Mouse (Mus musculus) kidney, postnatal 0 days (tissue): ENCODE measurements around the gene Prss22. TPM values are rescaled to one million over a fixed set of nuclear protein-coding genes. Genes with fewer than 3 reads are reported as not detected.
"Not testable (repeated sequence)": the region's sequence is repeated elsewhere in the genome, so short reads cannot be mapped to it uniquely, and the experiment has no call there.

ENCODE experiments used
- ATAC-seq: fragments of 200-750 bp; cut with Nextera tagmentation; replicated peaks from 2 replicates; pipeline ENCODE4 v1.8.0; 2017; ENCODE audit warnings: low read depth, moderate number of reproducible peaks, moderate TSS enrichment, moderate library complexity; ENCODE audit not compliant: low FRiP score
- DNase-seq: peaks from one replicate; pipeline ENCODE4 v3.0.0-alpha.2; 2016; ENCODE audit warnings: low spot score
- H3K27ac ChIP-seq: fragments of 300-500 bp; sonication (generic); 2 replicates; pipeline ENCODE4 v1.5.1; 2014; ENCODE audit warnings: mild to moderate bottlenecking
- H3K27me3 ChIP-seq: fragments of 300-500 bp; sonication (generic); 2 replicates; pipeline ENCODE4 v1.6.1; 2014; ENCODE audit warnings: low read length, mixed read lengths; ENCODE audit not compliant: insufficient read depth
- H3K36me3 ChIP-seq: fragments of 300-500 bp; sonication (generic); 2 replicates; pipeline ENCODE4 v1.6.1; 2014; ENCODE audit warnings: low read length, mixed read lengths; ENCODE audit not compliant: insufficient read depth
- H3K4me1 ChIP-seq: fragments of 300-500 bp; sonication (generic); replicated peaks from 2 replicates; pipeline ENCODE4 v1.6.1; 2014; ENCODE audit warnings: antibody characterized with exemption, low read length, mixed read lengths; ENCODE audit not compliant: insufficient read depth
- H3K4me2 ChIP-seq: fragments of 300-500 bp; sonication (generic); 2 replicates; pipeline ENCODE4 v1.6.1; 2014; ENCODE audit warnings: mild to moderate bottlenecking, low read length, moderate library complexity, mixed read lengths
- H3K4me3 ChIP-seq: fragments of 300-500 bp; sonication (generic); replicated peaks from 2 replicates; pipeline ENCODE4 v1.5.1; 2014; ENCODE audit warnings: low read depth, low read length
- H3K9ac ChIP-seq: fragments of 300-500 bp; sonication (generic); 2 replicates; pipeline ENCODE4 v1.6.1; 2014; ENCODE audit warnings: low read depth, low read length
- H3K9me3 ChIP-seq: fragments of 300-500 bp; sonication (generic); replicated peaks from 2 replicates; pipeline ENCODE4 v1.6.1; 2016; ENCODE audit warnings: low read length, inconsistent platforms, mixed read lengths
- CTCF ChIP-seq: IDR thresholded peaks from 2 replicates; pipeline ENCODE4 v1.5.1; 2016; ENCODE audit warnings: antibody characterized with exemption, low read depth, mild to moderate bottlenecking, moderate library complexity
- WGBS: fragments of 180-500 bp; shearing (Covaris S2); extraction: QIAGEN DNeasy Blood & Tissue Kit; methylation state at CpG from one replicate; pipeline ENCODE4 v1.1.7; 2014; 5-methylcytosine and 5-hydroxymethylcytosine counted together
- microRNA-seq: library from miRNA; unstranded; fragments of <30 nt; microRNA quantifications from one replicate; pipeline ENCODE4, GENCODE M21; 2016
- polyA plus RNA-seq: library from polyadenylated mRNA; unstranded; fragments of >200 nt; fragmentation: Nextera tagmentation; extraction: Ambion mirVana; gene quantifications from 2 replicates; pipeline ENCODE4 v1.2.1, GENCODE M21; 2015

The Prss22 gene
- polyA plus RNA-seq, 1 experiment from 2014 or later: 0.72 TPM

DNA sequence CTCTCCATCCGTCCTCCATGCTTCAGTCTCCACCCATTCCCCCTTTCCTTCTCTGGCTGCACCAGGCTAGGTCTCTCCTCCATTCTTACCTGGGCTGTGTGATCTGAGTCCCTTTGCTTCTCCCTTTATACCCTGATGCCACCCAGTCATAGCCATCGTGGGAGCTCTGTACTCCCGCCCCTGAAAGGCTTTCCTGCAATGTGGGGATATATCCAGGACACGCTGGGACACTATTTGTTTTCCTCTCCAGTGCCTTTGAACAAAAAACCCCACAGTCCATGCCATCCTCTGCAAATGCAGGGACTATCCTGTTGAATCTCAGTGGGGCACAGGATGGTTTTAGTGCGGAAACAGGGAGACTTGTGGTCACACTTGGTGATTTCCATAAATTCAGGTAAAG, 42.7 kb downstream of the Prss22 start, which contains the start of gene Sbpl:
Gene Sbpl (minus strand): TSS at position 101 of the 400 bp plus-strand sequence.
- ATAC-seq: no peak
- Histone ChIP-seq H3K9ac (no peak within 1 kb of the TSS), H3K9me3 (no peaks in the 10 kb centered on the region), H3K4me3 (no peak within 1 kb of the TSS), H3K27ac (no peak within 1 kb of the TSS), H3K4me1 (no peaks in the 10 kb centered on the region), H3K36me3 (no peaks in the 10 kb centered on the region), H3K27me3 (no peaks in the 10 kb centered on the region), H3K4me2 (no peak within 1 kb of the TSS)
- no peak for TF ChIP-seq CTCF
- 82% methylated on average over 5 of the region's 5 CpGs for WGBS
- DNase-seq: no peak

DNA sequence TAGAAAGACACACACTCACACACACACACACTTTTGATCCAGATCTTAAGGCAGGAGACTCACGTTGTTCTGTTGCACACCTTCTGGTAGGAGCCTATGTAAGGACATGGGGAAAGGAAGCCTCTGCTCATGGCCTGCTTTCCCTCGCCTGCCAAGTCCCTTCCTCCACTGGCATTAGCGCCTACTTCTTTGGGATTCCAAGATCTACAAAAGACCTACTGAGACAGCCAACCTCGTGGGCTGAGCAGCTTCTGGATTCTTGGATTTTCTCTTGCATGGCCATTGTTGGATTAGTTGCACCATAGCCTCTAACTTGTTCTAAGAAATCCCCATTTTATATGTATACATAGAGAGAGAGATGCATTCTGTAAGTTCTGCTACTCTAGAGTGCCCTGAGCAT, 47.1 kb downstream of the Prss22 start:
- not testable (repeated sequence) for ATAC-seq, H3K9ac ChIP-seq, H3K27me3 ChIP-seq, H3K4me1 ChIP-seq, DNase-seq, H3K27ac ChIP-seq, H3K4me3 ChIP-seq, H3K36me3 ChIP-seq, H3K4me2 ChIP-seq, H3K9me3 ChIP-seq
- WGBS: 70% methylated on average over 4 of the region's 4 CpGs

DNA sequence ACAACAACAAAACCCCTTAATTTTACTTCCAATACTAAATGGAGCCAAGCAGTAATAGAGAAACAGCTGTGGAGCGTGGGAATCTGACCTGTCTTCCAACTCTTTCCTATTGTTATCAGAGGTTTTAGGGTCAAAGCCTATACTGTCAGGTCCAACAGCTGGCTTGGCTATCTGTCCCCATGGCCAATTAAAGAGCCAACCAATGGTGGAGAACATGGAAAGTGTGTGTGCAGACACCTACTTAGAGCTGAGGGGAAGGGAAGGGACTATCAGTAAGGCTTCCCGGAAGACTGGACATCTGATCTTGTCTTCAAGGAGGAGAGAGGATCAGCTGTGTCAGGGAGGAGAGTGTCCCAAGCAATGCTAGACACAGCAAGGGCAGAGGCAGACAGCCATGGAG, 48.8 kb downstream of the Prss22 start:
- no peak for DNase-seq
- Histone ChIP-seq H3K36me3 (no peaks in the 10 kb centered on the region), H3K9me3 (no peaks in the 10 kb centered on the region), H3K4me3 (no peak overlapping the region), H3K4me2 (no peak overlapping the region), H3K27me3 (no peaks in the 10 kb centered on the region), H3K9ac (no peak overlapping the region), H3K27ac (no peak overlapping the region), H3K4me1 (no peaks in the 10 kb centered on the region)
- no peak for ATAC-seq
- WGBS: 78% methylated on average over 2 of the region's 2 CpGs
- TF ChIP-seq CTCF: no peak

DNA sequence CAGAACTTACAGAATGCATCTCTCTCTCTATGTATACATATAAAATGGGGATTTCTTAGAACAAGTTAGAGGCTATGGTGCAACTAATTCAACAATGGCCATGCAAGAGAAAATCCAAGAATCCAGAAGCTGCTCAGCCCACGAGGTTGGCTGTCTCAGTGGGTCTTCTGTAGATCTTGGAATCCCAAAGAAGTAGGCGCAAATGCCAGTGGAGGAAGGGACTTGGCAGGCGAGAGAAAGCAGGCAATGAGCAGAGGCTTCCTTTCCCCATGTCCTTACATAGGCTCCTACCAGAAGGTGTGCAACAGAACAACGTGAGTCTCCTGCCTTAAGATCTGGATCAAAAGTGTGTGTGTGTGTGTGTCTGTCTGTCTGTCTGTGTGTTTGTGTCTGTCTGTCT, 50.4 kb downstream of the Prss22 start:
- not testable (repeated sequence) for H3K4me2 ChIP-seq, H3K4me1 ChIP-seq, H3K9me3 ChIP-seq, H3K4me3 ChIP-seq, ATAC-seq, H3K27ac ChIP-seq, H3K27me3 ChIP-seq, DNase-seq, H3K36me3 ChIP-seq, H3K9ac ChIP-seq
- WGBS: 93% methylated on average over 4 of the region's 4 CpGs

Small RNA genes within 50 kb of the gene (microRNA-seq; reads per million reads assigned to microRNA genes)
- gene Gm27700: not detected

Other genes starting within 250 kb of the Prss22 start
- gene Flywch1, start 226.5 kb downstream of the Prss22 start, polyA plus RNA-seq: 74.6 and 74.7 TPM in 2 replicates
- 40.9 and 46.8 TPM in 2 replicates for gene Flywch2, start 212.0 kb downstream of the Prss22 start, polyA plus RNA-seq
- gene Srrm2, start 207.6 kb downstream of the Prss22 start, polyA plus RNA-seq: 304 and 321 TPM in 2 replicates
- gene Elob, start 169.0 kb downstream of the Prss22 start, polyA plus RNA-seq: 1,058 and 1,143 TPM in 2 replicates
- 0.11 TPM in 1 of 2 replicates, not detected in the other for gene Prss33, start 162.0 kb downstream of the Prss22 start, polyA plus RNA-seq
- not detected in 2 replicates for gene Prss32, start 154.2 kb downstream of the Prss22 start, polyA plus RNA-seq
- gene Prss41, start 153.9 kb downstream of the Prss22 start, polyA plus RNA-seq: 2.8 and 3.1 TPM in 2 replicates
- gene Prss21, start 130.0 kb downstream of the Prss22 start, polyA plus RNA-seq: not detected in 2 replicates
- gene Dcpp1, start 117.2 kb downstream of the Prss22 start, polyA plus RNA-seq: not detected in 2 replicates
- gene Dcpp2, start 117.2 kb downstream of the Prss22 start, polyA plus RNA-seq: not detected in 2 replicates
- not detected in 2 replicates for gene Dcpp3, start 80.6 kb downstream of the Prss22 start, polyA plus RNA-seq
- gene Sbp, start 56.4 kb downstream of the Prss22 start, polyA plus RNA-seq: not detected in 2 replicates
- not detected in 2 replicates for gene Sbpl, start 42.8 kb downstream of the Prss22 start, polyA plus RNA-seq
- gene Prss30, start 17.5 kb downstream of the Prss22 start, polyA plus RNA-seq: 0.18 and 0.25 TPM in 2 replicates
- gene Prss27, start 40.0 kb upstream of the Prss22 start, polyA plus RNA-seq: 0.68 and 0.78 TPM in 2 replicates
- 47.6 and 51.2 TPM in 2 replicates for gene Kctd5, start 75.4 kb upstream of the Prss22 start, polyA plus RNA-seq
- gene Pdpk1, start 152.8 kb upstream of the Prss22 start, polyA plus RNA-seq: 28.7 and 29.4 TPM in 2 replicates
- gene Amdhd2, start 165.7 kb upstream of the Prss22 start, polyA plus RNA-seq: 47.9 and 52.5 TPM in 2 replicates
- gene Atp6v0c, start 171.6 kb upstream of the Prss22 start, polyA plus RNA-seq: 974 and 1,011 TPM in 2 replicates
- 2.3 and 2.5 TPM in 2 replicates for gene Tbc1d24, start 207.5 kb upstream of the Prss22 start, polyA plus RNA-seq
- 2.7 and 4.0 TPM in 2 replicates for gene Ntn3, start 211.4 kb upstream of the Prss22 start, polyA plus RNA-seq
- gene Tedc2, start 222.8 kb upstream of the Prss22 start, polyA plus RNA-seq: 6.1 and 6.7 TPM in 2 replicates